Mouse (Mus musculus): ENCODE measurements around the gene Kank2.

- TF ChIP-seq CTCF (IDR thresholded peaks at IDR 0.05; ENCODE audit: low read depth) (no peak), EP300 (IDR thresholded peaks at IDR 0.05; ENCODE audit: low read depth) (no peak)
These were observed 70.2 kb downstream of the Kank2 start for GRCm38 (mm10) chr9:21728261-21728832.
